Comparison of ENCODE assay signal across 12 mouse cellular contexts in genomic region chr5:9373341-9373740, GRCm38 (mm10).
"Had no signal": no experiment of that assay in that cellular context is flagged by ENCODE, and none has a peak within 500 bp of the region (broad histone marks: within the 10 kb centered on the region; RNA-seq: fewer than 3 reads in every experiment).

No protein-coding gene starts in this region.

- DNase-seq: lung, adult 18-20 months; lung, embryonic 14.5 days; lung, postnatal 10 days; lung, postnatal 4 days; midbrain, embryonic 14.5 days; retina, postnatal 1 day; right cerebral cortex, postnatal 14 days; spleen, adult 18-20 months; thymus, adult 18-20 months; thymus, postnatal 14 days; thymus, postnatal 36 days had no signal

- ATAC-seq: midbrain, embryonic 16.5 days had no signal
